Mouse (Mus musculus) kidney, adult 2 months (tissue): ENCODE data around the gene Mrps27.

ENCODE experiments used
- CTCF ChIP-seq: fragments of 200-500 bp; conservative IDR thresholded peaks from 2 replicates; pipeline ENCODE4 v1.5.1; 2011; ENCODE audit warnings: low read depth, mild to moderate bottlenecking, control low read depth, low read length, moderate library complexity, mixed read lengths; ENCODE audit not compliant: insufficient read depth, insufficient read length
- POLR2A ChIP-seq: fragments of 200-500 bp; IDR thresholded peaks from one replicate; pipeline ENCODE4 v1.6.1; 2011; ENCODE audit warnings: low read depth, low read length, control low read depth

DNA sequence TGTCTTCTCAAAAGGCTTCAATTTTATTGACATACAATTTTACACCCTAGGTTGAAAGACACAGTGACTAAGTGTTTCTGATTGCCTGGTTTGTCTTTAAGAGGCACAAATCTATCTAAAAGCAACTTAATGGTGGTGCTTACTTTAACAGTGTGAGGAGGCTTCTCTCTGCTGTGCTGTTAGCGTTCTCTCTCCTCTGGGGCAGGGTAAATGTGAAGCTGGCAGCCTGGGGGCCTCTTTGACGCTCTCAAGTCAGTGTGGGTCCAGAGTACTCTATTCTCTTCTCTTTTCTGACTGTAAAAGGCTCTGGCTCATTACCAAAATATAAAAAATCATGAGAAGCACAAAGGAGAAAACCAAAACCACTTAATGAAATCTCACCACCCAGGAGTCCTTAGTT is 64.6 kb downstream of the Mrps27 start:
- TF ChIP-seq POLR2A, result no peak
- TF ChIP-seq CTCF, result no peak
